Mouse (Mus musculus): ENCODE measurements around the gene Hcfc2. TPM values are rescaled to one million over a fixed set of nuclear protein-coding genes. Genes with fewer than 3 reads are reported as not detected.

Gene Hcfc2
- polyA plus RNA-seq (2014; fragmentation: Nextera tagmentation; extraction: Ambion mirVana), result 26.3 and 31.5 TPM in 2 replicates

- no peaks in the 10 kb centered on the region for H3K27me3 ChIP-seq (replicated peaks; ENCODE audit: control insufficient read depth, insufficient read depth, low read length)
- H3K9me3 ChIP-seq (ENCODE audit: control insufficient read depth, low read length), result no peaks in the 10 kb centered on the region
- no peak within 1 kb of the TSS for H3K27ac ChIP-seq (ENCODE audit: low read depth)
- 76% methylated on average over 5 of the region's 5 CpGs for WGBS
- H3K4me3 ChIP-seq (ENCODE audit: low read depth, low read length), result no peak within 1 kb of the TSS
- peaks cover 16% of the 10 kb centered on the region; the same call in 1 of the 2 replicates for H3K4me1 ChIP-seq (replicated peaks; ENCODE audit: control insufficient read depth, insufficient read depth, low read length)
- no peak within 1 kb of the TSS for H3K9ac ChIP-seq (ENCODE audit: low read length)
- DNase-seq (ENCODE audit: low spot score), result no peak
- H3K4me2 ChIP-seq (ENCODE audit: low read length), result no peak within 1 kb of the TSS
- ATAC-seq (replicated peaks; ENCODE audit: low FRiP score, low TSS enrichment, low read depth), result no peak
- H3K36me3 ChIP-seq (ENCODE audit: control insufficient read depth, insufficient read depth, low read length), result no peaks in the 10 kb centered on the region; the same call in 1 of the 2 replicates
Measured at GRCm38 (mm10) chr10:82695956-82696355, at the start of gene Hcfc2. Hcfc2 (plus strand) TSS chr10:82696160.

- Histone ChIP-seq H3K27ac (ENCODE audit: low read depth) (no peak overlapping the region), H3K4me2 (ENCODE audit: low read length) (no peak overlapping the region), H3K4me1 (replicated peaks; ENCODE audit: control insufficient read depth, insufficient read depth, low read length) (no peaks in the 10 kb centered on the region), H3K27me3 (replicated peaks; ENCODE audit: control insufficient read depth, insufficient read depth, low read length) (no peaks in the 10 kb centered on the region), H3K4me3 (ENCODE audit: low read depth, low read length) (no peak overlapping the region), H3K36me3 (ENCODE audit: control insufficient read depth, insufficient read depth, low read length) (peaks cover 78% of the 10 kb centered on the region), H3K9me3 (ENCODE audit: control insufficient read depth, low read length) (no peaks in the 10 kb centered on the region), H3K9ac (ENCODE audit: low read length) (no peak overlapping the region)
- 87% methylated on average over 17 of the region's 17 CpGs for WGBS
- DNase-seq (ENCODE audit: low spot score) (no peak), ATAC-seq (replicated peaks; ENCODE audit: low FRiP score, low TSS enrichment, low read depth) (no peak)
Measured at GRCm38 (mm10) chr10:82647205-82647811, 48.7 kb upstream of the Hcfc2 start.

GRCm38 (mm10) chr10:82651221-82651620 is 44.7 kb upstream of the Hcfc2 start:
- no peaks in the 10 kb centered on the region for H3K27me3 ChIP-seq (replicated peaks; ENCODE audit: control insufficient read depth, insufficient read depth, low read length)
- 84% methylated on average over 5 of the region's 5 CpGs for WGBS
- H3K4me2 ChIP-seq (ENCODE audit: low read length), result no peak overlapping the region
- ATAC-seq (replicated peaks; ENCODE audit: low FRiP score, low TSS enrichment, low read depth) (no peak), DNase-seq (ENCODE audit: low spot score) (no peak)
- no peaks in the 10 kb centered on the region for H3K4me1 ChIP-seq (replicated peaks; ENCODE audit: control insufficient read depth, insufficient read depth, low read length)
- peaks cover 44% of the 10 kb centered on the region for H3K36me3 ChIP-seq (ENCODE audit: control insufficient read depth, insufficient read depth, low read length)
- no peak overlapping the region for H3K9ac ChIP-seq (ENCODE audit: low read length)
- H3K9me3 ChIP-seq (ENCODE audit: control insufficient read depth, low read length), result no peaks in the 10 kb centered on the region
- no peak overlapping the region for H3K4me3 ChIP-seq (ENCODE audit: low read depth, low read length)
- no peak overlapping the region for H3K27ac ChIP-seq (ENCODE audit: low read depth)

- DNase-seq (ENCODE audit: low spot score) (no peak), ATAC-seq (replicated peaks; ENCODE audit: low FRiP score, low TSS enrichment, low read depth) (no peak)
- H3K9ac ChIP-seq (ENCODE audit: low read length), result no peak overlapping the region
- H3K4me3 ChIP-seq (ENCODE audit: low read depth, low read length), result no peak overlapping the region
- no peak overlapping the region for H3K4me2 ChIP-seq (ENCODE audit: low read length)
- no peaks in the 10 kb centered on the region for H3K27me3 ChIP-seq (replicated peaks; ENCODE audit: control insufficient read depth, insufficient read depth, low read length)
- no peaks in the 10 kb centered on the region for H3K9me3 ChIP-seq (ENCODE audit: control insufficient read depth, low read length)
- H3K4me1 ChIP-seq (replicated peaks; ENCODE audit: control insufficient read depth, insufficient read depth, low read length), result no peaks in the 10 kb centered on the region
- H3K36me3 ChIP-seq (ENCODE audit: control insufficient read depth, insufficient read depth, low read length), result peaks cover 30% of the 10 kb centered on the region
- 68% methylated on average over 5 of the region's 5 CpGs for WGBS
- H3K27ac ChIP-seq (ENCODE audit: low read depth), result no peak overlapping the region
Measured at GRCm38 (mm10) chr10:82652625-82653024, 43.3 kb upstream of the Hcfc2 start.

- no peak for ATAC-seq (replicated peaks; ENCODE audit: low FRiP score, low TSS enrichment, low read depth)
- H3K4me3 ChIP-seq (ENCODE audit: low read depth, low read length), result no peak overlapping the region
- H3K36me3 ChIP-seq (ENCODE audit: control insufficient read depth, insufficient read depth, low read length), result peaks cover 23% of the 10 kb centered on the region
- no peak overlapping the region for H3K4me2 ChIP-seq (ENCODE audit: low read length)
- H3K4me1 ChIP-seq (replicated peaks; ENCODE audit: control insufficient read depth, insufficient read depth, low read length), result no peaks in the 10 kb centered on the region
- 66% methylated on average over 3 of the region's 3 CpGs for WGBS
- H3K27me3 ChIP-seq (replicated peaks; ENCODE audit: control insufficient read depth, insufficient read depth, low read length), result no peaks in the 10 kb centered on the region
- H3K9me3 ChIP-seq (ENCODE audit: control insufficient read depth, low read length), result no peaks in the 10 kb centered on the region
- no peak for DNase-seq (ENCODE audit: low spot score)
- H3K9ac ChIP-seq (ENCODE audit: low read length), result no peak overlapping the region
- no peak overlapping the region for H3K27ac ChIP-seq (ENCODE audit: low read depth)
Measured at GRCm38 (mm10) chr10:82654581-82654980, 41.4 kb upstream of the Hcfc2 start.

GRCm38 (mm10) chr10:82661820-82662219 is 34.1 kb upstream of the Hcfc2 start:
- DNase-seq (ENCODE audit: low spot score) (no peak), ATAC-seq (replicated peaks; ENCODE audit: low FRiP score, low TSS enrichment, low read depth) (no peak)
- Histone ChIP-seq H3K4me2 (ENCODE audit: low read length) (no peak overlapping the region), H3K36me3 (ENCODE audit: control insufficient read depth, insufficient read depth, low read length) (no peaks in the 10 kb centered on the region), H3K27ac (ENCODE audit: low read depth) (no peak overlapping the region), H3K9ac (ENCODE audit: low read length) (no peak overlapping the region), H3K9me3 (ENCODE audit: control insufficient read depth, low read length) (no peaks in the 10 kb centered on the region), H3K4me3 (ENCODE audit: low read depth, low read length) (no peak overlapping the region), H3K4me1 (replicated peaks; ENCODE audit: control insufficient read depth, insufficient read depth, low read length) (no peaks in the 10 kb centered on the region), H3K27me3 (replicated peaks; ENCODE audit: control insufficient read depth, insufficient read depth, low read length) (no peaks in the 10 kb centered on the region)
- 86% methylated on average over 8 of the region's 8 CpGs for WGBS

- no peak for DNase-seq (ENCODE audit: low spot score)
- no peaks in the 10 kb centered on the region for H3K36me3 ChIP-seq (ENCODE audit: control insufficient read depth, insufficient read depth, low read length)
- ATAC-seq (replicated peaks; ENCODE audit: low FRiP score, low TSS enrichment, low read depth), result no peak
- no peak overlapping the region for H3K4me3 ChIP-seq (ENCODE audit: low read depth, low read length)
- no peak overlapping the region for H3K27ac ChIP-seq (ENCODE audit: low read depth)
- 82% methylated on average over 14 of the region's 14 CpGs for WGBS
- no peaks in the 10 kb centered on the region for H3K4me1 ChIP-seq (replicated peaks; ENCODE audit: control insufficient read depth, insufficient read depth, low read length)
- H3K27me3 ChIP-seq (replicated peaks; ENCODE audit: control insufficient read depth, insufficient read depth, low read length), result no peaks in the 10 kb centered on the region
- H3K9me3 ChIP-seq (ENCODE audit: control insufficient read depth, low read length), result no peaks in the 10 kb centered on the region
- no peak overlapping the region for H3K4me2 ChIP-seq (ENCODE audit: low read length)
- no peak overlapping the region for H3K9ac ChIP-seq (ENCODE audit: low read length)
Measured at GRCm38 (mm10) chr10:82662267-82662990, 33.5 kb upstream of the Hcfc2 start.

- no peak for ATAC-seq (replicated peaks; ENCODE audit: low FRiP score, low TSS enrichment, low read depth)
- Histone ChIP-seq H3K9me3 (ENCODE audit: control insufficient read depth, low read length) (no peaks in the 10 kb centered on the region), H3K27ac (ENCODE audit: low read depth) (no peak overlapping the region), H3K4me2 (ENCODE audit: low read length) (no peak overlapping the region), H3K36me3 (ENCODE audit: control insufficient read depth, insufficient read depth, low read length) (no peaks in the 10 kb centered on the region), H3K4me3 (ENCODE audit: low read depth, low read length) (no peak overlapping the region), H3K4me1 (replicated peaks; ENCODE audit: control insufficient read depth, insufficient read depth, low read length) (no peaks in the 10 kb centered on the region), H3K27me3 (replicated peaks; ENCODE audit: control insufficient read depth, insufficient read depth, low read length) (no peaks in the 10 kb centered on the region), H3K9ac (ENCODE audit: low read length) (no peak overlapping the region)
- 80% methylated on average over 2 of the region's 2 CpGs for WGBS
- no peak for DNase-seq (ENCODE audit: low spot score)
Measured at GRCm38 (mm10) chr10:82663289-82663688, 32.7 kb upstream of the Hcfc2 start.

- WGBS, result 61% methylated on average over 3 of the region's 3 CpGs
- no peak overlapping the region for H3K27ac ChIP-seq (ENCODE audit: low read depth)
- H3K9me3 ChIP-seq (ENCODE audit: control insufficient read depth, low read length), result no peaks in the 10 kb centered on the region
- no peaks in the 10 kb centered on the region for H3K36me3 ChIP-seq (ENCODE audit: control insufficient read depth, insufficient read depth, low read length)
- H3K27me3 ChIP-seq (replicated peaks; ENCODE audit: control insufficient read depth, insufficient read depth, low read length), result no peaks in the 10 kb centered on the region
- H3K4me3 ChIP-seq (ENCODE audit: low read depth, low read length), result no peak overlapping the region
- H3K4me2 ChIP-seq (ENCODE audit: low read length), result no peak overlapping the region
- H3K4me1 ChIP-seq (replicated peaks; ENCODE audit: control insufficient read depth, insufficient read depth, low read length), result no peaks in the 10 kb centered on the region
- DNase-seq (ENCODE audit: low spot score), result no peak
- H3K9ac ChIP-seq (ENCODE audit: low read length), result no peak overlapping the region
- ATAC-seq (replicated peaks; ENCODE audit: low FRiP score, low TSS enrichment, low read depth), result no peak
Measured at GRCm38 (mm10) chr10:82665951-82666350, 30.0 kb upstream of the Hcfc2 start.
